Mouse (Mus musculus) ES-E14 (cell line): ENCODE data around the gene Pdzd2.

Experiments used
- HCFC1 ChIP-seq: IDR thresholded peaks from 2 replicates; pipeline ENCODE4 v1.6.1; 2012; ENCODE audit warnings: low read length, inconsistent platforms, borderline replicate concordance; ENCODE audit not compliant: insufficient read depth
- MAFK ChIP-seq: IDR thresholded peaks from 2 replicates; pipeline ENCODE4 v1.6.1; 2014; ENCODE audit warnings: mild to moderate bottlenecking, low read depth, low read length, inconsistent platforms; ENCODE audit not compliant: insufficient read depth
- ZNF384 ChIP-seq: IDR thresholded peaks from 2 replicates; pipeline ENCODE4 v1.6.1; 2012; ENCODE audit warnings: low read depth, low read length, inconsistent platforms

- TF ChIP-seq HCFC1 (no peak), ZNF384 (no peak), MAFK (no peak)
Measured at GRCm38 (mm10) chr15:12750963-12751362, 11.2 kb upstream of the Pdzd2 start.
